Mouse (Mus musculus) hematopoietic stem cell, adult 5-6 weeks (primary cell): ENCODE data around the gene Ppfia3. TPM values are rescaled to one million over a fixed set of nuclear protein-coding genes. Genes with fewer than 3 reads are reported as not detected.
"Not testable (repeated sequence)": the region's sequence is repeated elsewhere in the genome, so short reads cannot be mapped to it uniquely, and the experiment has no call there.

Source experiments
- ATAC-seq, 2 experiments: fragments of 125-278 bp in 1 of 2; replicated peaks in 1 of 2; 2 replicates each; pipeline ENCODE4 v1.8.0; 2016 to 2017; ENCODE audit warnings: inconsistent platforms in 2 of 2, mild to moderate bottlenecking in 2 of 2, moderate number of reproducible peaks in 2 of 2, low read depth in 1 of 2, moderate TSS enrichment in 1 of 2; ENCODE audit not compliant: low FRiP score in 2 of 2, poor library complexity in 2 of 2, severe bottlenecking in 2 of 2, insufficient read depth in 1 of 2, low TSS enrichment in 1 of 2
- total RNA-seq: library from RNA; stranded (forward); fragments of 172-1452, 232-1000 nt; gene quantifications from 2 replicates; pipeline ENCODE4 v1.2.3, GENCODE M21; 2017

Ppfia3 gene
- total RNA-seq, 1 experiment from 2014 or later = not detected

DNA sequence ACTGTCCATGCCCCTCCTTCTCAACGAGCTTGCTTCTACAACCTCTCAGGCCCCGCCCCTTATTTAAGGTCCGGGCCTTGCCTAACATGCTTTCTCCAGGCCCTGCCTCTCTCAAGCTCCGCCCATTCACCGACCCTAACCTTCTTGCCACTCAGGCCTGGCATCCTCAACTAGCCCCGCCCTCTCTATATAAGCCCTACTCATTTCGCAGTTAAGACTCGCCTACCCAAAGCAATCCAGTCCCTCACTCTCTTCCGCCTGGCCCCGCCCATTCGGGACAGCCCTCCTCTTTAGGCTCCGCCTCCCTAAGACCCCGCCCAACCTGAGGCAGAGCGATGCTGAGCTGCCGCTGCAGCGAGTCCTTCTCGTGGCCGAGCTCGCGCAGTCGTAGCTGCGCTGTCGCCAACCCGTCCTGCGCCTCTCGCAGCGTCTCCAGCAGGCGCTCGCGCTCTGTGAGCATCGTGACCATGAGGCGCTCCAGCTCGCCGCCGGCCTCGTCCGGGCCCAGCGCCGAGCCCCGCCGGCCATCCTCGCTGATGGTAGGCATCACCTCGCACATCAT lies 5.5 kb downstream of the Ppfia3 start:
- ATAC-seq = peak; percentile 57 to 70

DNA sequence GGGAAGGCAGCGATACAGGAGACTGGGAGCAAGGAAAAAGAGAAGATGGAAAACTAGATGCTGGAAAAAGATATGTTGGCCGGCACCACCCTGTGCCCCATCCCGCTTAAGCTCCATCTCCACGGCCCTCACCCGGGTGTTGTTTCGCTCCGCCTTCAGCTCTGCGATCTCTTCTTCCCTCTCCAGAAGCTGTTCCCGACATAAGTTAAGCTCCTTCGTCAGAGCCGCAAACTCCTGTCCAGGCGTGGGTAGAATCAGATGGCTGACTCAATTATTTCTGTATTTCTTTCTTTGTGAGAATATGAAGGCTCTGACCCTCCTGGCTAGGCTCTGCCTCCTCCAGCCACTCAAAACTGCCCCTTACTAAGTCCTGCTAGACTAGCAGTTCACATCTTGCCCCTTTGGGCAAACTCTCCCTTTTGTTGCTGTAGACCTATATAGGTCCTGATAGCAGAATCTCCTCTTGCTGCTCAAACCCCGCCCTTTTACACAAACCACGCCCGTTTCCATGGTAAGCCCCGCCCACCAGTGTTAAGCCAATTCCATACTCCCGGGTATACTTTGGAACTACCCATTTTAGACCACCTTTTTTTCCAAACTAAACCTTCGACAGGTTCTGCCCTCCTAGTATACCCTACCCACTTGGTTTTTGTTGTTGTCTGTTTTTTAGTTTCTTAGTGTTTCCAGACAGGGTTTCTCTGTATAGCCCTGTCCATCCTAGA lies 6.3 kb downstream of the Ppfia3 start:
- ATAC-seq = no peak

DNA sequence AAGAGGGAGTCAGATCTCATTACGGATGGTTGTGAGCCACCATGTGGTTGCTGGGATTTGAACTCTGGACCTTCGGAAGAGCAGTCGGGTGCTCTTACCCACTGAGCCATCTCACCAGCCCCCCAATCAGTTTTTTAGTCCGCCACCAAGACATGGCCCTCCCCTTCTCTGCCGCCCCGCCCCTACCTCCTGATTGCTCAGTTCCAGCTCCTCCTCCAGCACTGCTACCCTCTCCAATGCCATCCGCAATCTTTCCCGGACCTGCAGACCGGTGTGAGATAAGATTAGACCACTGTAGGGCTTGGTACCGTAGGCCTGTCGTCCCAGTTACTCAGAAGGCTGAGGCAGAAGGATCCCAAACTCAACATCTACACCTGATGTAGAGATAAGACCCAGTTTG lies 7.7 kb downstream of the Ppfia3 start:
- ATAC-seq = not testable (repeated sequence)

DNA sequence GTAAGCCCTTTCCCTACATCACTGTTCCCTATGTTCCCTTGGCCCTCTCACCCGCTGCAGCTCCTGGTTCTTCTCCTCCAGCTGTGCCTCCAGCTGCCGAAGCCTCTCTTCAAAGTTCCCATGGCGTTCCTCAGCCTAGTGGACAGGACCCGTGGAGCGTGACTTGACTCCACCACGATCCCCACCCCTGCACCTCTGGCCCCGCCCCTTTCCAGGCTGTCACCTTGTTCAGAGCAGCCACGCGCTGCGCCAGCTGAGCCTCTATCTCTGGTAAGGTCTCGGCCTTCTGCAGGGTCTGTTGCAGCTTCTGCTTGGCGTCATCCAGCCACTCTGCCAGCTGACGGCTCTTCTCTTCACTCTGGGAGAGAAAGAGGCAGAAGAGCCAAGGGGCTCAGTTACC lies 10.7 kb downstream of the Ppfia3 start:
- no peak for ATAC-seq

DNA sequence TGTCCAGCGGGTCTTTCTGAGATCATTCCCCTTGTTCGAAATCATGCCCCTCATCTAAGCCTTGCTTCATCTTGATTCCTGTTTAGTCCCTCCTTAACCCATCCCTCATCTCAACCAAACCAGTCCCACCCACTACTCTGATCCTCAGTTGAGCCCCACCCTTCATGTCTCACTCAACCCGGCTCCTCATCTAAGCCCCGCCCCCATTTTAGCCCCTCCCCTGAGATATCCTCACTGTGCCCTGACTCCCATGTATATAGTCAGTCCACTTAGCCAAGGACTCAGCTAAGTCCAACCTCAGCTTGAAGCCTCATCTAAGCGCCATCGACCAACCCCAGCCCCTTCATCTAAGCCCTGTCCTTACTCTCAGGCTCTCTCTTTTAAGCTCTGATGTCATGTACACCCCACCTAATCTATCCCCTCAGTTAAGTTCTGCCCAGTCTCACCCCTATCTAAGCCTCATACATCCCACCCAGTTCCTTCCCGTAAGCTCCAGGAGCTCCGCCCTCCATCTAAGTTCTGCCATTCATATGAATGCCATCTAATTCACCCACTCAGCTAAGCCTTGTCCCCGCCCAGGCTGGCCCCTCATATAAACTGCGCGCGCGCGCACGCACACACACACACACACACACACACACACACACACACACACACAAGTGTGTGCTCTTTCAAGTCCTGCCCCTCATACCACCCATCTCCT lies 11.3 kb downstream of the Ppfia3 start:
- no peak for ATAC-seq

DNA sequence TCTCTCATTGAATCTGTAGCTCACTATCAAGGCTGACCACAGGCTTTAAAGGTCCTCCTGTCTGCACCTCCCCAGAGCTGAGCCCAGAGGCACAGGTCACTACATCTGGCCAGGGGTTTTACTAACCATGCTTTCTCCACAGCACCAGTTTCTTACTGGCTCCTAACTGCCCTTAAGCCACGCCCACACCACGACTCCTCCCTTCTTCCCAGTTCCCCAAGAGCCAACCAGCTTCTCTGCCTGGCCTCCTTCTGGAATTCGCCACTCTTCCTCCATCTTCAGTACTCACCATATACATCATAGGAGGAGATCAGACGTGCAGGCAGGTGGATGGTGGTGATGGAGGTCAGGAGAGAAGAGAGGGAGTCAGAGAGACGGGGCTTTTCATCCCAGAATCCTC lies 13.8 kb downstream of the Ppfia3 start:
- ATAC-seq = no peak

DNA sequence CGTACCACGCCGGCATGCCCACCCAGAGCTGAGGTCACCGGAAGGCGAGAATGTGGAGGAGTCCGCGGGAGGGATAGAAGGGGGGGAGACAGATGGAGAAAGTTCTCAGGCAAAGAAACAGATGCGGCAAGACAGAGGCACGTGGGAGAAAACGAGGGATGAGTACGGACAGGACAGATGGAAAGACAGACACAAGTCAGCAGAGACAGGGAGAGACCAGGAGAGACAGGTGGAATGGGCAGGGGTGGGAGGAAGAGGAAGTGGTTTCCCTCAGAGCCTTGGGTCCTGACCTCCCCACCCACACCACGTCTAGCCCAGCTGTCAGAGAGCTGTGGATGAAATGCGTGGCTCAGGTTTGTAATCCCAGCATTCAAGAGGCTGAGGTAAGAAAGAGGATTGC lies 19.9 kb downstream of the Ppfia3 start:
- ATAC-seq = 0 out of 4 replicates have a peak, but pooled peaks of 1 of the 2 experiments have one; percentile 17

DNA sequence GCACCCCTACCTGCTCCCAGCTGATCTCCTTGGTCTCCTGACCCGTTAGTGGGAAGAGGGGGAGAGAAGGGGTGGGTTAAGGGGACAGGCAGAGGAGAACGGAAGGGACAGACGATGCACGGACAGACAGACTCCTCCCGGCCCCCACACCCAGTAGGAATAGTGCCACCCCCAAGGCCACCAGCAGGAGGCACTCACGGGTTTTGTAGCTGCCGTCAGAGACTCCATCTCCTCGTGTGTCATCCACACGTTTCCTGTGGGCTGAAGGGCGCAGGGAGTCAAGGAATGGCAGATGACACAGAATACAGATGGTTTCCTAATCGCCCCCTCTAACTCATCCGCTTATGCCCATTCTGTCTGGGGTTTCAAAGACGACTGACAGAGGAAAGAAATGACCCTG lies 23.3 kb downstream of the Ppfia3 start:
- no peak for ATAC-seq

DNA sequence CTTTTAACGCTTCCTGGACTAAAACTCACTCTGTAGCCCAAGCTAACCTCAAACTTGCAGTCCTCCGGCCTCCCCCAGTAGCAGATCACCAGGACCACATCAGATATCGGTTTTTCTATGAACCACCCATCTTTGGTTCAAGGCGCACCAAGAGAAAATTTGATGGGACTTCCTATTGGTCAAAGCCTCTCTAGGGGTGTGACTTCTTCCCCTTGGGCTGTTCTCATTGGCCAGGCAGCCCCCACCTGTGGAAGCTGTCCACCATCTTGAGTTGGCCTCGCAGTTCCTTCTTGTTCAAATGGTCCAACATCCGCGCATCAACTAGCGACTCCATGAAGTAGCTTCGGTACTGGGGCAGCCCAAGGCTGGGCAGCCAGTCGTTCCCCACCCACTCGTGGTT lies 24.7 kb downstream of the Ppfia3 start:
- no peak for ATAC-seq

DNA sequence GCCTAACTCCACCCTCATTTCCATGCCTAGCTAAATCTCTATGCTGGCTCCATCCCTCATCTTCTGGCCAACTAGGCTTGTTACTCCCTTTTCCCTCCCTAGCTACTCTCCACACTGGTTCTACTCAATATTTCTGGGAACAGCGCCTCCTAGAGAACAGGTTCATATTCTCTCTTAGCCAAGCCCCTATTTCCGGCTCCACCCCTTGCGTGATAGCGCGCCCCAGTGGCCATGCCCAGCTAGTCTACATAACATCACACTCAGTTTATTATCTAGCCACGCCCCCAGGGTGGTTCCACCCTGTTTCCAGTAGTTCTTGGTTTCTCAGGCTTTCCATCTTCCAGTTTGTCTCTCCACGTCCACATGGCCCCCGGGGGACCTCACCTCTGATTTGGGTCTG lies 25.5 kb downstream of the Ppfia3 start:
- peak; percentile 57 to 58 for ATAC-seq

DNA sequence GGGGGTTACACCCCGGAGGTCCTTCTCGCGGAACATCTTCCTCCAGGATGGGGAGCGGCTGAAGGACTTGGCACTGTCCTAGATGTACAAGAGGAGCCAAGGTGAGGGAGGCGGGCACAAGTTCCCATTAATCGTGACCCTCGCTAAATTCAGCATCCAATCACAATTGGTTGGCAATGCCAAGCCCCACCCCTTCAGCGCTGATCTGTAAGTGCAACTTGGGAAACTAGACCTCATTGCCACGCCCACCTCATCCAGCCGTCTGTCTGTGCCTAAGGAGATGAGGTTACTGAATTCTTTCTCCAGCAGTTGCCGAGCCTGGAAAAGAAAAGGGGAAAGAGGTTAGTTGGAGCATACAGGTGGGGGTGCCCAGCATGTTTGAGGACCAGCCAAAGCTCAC lies 26.1 kb downstream of the Ppfia3 start:
- no peak for ATAC-seq

DNA sequence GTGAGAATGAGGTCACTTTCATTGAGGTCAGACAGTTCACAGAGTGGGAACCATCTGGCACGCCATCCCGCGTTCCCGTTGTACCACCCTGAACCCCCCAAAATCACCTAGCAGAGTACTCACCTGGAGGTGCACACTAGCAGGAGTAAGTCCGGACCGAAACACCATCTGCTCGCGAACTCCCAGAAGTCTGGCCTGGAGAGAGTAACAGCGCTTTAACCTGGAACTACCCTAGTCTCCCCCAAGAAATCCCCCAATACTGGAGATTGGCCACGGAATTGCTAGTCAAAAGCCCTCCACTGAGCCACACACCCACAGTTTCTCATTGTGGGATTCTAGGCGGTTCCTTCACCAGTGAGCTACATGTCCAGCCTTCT lies 26.8 kb downstream of the Ppfia3 start:
- no peak for ATAC-seq

DNA sequence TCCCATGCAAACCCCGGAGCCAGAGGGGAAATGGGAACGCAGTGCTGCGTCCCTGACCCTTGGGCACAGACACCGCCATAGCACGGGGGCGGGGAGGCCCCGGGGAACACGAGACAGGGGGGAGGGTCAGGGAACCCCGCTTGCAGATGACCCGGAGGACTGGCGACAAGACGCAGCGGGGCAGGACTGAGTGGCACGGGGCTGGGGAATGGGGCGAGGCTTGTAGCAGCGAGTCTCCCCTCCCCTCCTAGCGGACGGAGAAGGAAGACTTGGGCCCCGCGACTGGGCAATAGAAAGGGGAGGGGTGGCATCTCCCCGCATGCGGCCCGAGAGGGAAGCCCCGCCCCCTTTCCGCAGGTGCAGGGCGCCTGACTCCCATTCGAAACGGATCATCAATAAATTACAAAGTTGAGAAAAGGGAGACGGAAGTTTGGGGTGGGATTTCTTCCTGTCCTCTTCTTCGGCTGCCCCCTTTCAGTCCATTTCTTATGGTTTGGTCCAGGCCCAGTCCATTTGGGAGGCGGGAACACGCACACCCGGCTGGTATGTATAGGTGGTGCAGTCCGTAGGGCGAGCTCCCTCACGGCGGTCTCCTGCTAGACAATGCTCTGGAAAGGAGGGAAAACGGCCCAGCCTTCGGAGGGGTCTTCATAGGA lies 27.3 kb downstream of the Ppfia3 start:
- ATAC-seq = peak; percentile 64 to 75

DNA sequence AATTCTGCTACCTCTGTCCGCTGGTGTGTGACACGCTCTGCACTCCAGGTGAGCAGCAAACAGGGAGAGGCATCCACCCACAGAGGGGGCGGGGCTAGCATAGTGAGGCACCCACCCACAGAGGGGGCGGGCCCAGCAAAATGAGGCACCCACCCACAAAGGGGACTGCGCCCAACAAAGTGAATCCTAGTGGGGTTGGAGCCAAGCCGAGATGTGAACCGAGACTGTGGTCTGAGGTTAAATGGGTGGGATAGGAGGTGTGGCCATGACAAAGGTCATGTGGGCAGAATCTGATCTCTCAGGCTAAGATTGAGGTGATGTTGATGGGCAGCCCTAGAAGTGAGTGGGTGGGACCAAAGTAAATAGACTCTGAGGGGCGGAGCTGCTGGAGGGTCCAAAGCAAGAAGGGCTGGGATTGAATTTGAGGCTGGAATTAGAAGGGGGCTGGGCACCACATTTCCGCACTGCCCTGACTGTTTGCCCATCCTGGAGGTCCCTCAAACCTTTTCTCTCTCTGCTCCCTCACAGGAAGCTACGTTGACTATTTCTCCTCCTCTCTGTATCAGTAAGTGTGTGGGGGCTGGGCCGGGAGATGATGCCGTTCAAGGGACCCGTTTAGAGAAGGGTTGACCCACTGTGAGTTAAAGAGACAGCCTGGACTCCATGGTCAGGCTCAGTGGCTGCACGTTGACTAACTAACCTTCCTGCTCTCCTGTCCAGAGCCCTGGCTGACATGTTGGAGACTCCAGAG lies 28.5 kb downstream of the Ppfia3 start:
- ATAC-seq = 0 out of 4 replicates have a peak, but pooled peaks of 1 of the 2 experiments have one; percentile 6

DNA sequence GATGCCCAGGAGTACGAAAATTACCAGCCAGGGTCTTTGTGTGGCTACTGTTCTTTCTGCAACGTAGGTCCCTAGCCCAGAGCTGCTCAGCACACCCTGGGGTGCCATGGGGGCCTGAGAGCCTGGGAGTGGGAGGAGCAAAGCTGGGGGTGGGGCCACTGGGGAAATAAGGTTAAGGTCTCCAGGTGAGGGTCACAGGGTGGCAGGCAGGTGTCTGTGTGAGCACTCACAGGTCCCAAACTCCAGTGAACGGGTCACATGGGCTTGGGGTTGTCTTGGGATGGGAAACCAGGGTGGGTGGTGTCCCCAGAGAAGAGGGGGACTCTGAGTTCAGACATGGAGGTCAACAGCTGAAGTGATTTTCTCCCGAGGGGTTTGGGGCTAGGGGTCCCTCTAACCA lies 29.4 kb downstream of the Ppfia3 start:
- no peak for ATAC-seq

DNA sequence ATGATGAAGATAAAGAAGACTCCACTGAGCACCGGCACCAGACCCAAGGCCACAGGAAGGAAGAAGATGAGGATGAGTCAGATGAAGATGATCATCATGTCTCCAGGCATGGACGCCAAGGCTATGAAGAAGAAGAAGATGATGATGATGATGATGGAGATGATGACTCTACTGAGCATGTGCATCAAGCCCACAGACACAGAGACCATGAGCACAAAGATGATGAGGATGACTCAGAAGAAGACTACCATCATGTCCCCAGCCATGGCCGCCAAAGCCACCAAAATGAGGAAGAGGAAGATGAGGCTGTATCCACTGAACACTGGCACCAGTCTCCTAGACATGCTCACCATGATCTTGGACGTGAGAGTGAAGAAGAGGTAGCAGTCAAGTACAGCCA lies 30.5 kb downstream of the Ppfia3 start:
- ATAC-seq = no peak

DNA sequence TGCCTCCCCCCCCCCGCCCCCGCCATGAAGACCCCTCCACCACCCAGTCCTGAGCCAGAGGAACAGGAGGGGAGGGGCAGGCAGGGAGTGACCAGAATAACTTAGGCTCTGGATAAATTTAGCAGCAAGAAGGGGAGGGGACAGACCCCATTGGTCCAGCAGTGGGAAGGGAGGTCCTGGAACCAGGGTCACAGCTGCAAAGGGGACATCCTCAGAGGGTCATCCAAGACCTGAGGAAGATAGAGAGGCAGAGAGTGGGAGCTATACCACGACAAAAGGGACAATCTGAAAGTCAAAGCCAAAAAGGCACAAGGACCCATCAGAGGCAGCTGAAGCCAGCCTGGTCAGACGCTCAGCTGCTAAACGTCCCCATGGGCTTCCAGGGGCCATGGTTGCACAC lies 31.8 kb downstream of the Ppfia3 start, which contains the start of gene Hrc:
Hrc (plus strand) TSS at position 235 of the 400 bp plus-strand sequence.
- ATAC-seq = no peak
